Mouse (Mus musculus): ENCODE measurements around the gene BC028528. TPM values are rescaled to one million over a fixed set of nuclear protein-coding genes. Genes with fewer than 3 reads are reported as not detected.

BC028528 gene
- polyA plus RNA-seq, 1 experiment from 2014 or later = 18.5 TPM

DNA sequence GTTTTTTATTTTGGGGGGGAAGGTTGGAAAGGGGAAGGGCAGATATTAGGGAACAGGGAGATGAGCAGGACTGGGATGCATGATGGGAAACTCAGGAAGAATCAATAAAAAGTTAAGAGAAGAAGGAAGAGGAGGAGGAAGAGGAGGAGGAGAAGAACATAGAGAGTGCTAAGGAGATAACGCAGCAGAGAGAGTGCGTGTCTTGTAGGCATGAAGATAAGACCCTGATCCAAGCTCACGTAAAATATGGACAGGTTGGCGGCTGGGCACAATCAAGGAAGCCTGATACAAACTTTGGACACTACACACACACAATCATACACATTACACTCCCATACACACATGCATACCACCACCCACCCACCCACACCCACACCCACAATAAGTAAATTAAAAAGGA lies 22.9 kb upstream of the BC028528 start:
- WGBS = 98% methylated on average over 4 of the region's 4 CpGs
- Histone ChIP-seq H3K27me3 (ENCODE audit: control insufficient read depth, insufficient read depth, low read depth, low read length) (no peaks in the 10 kb centered on the region), H3K4me2 (ENCODE audit: low read length) (no peak overlapping the region), H3K36me3 (ENCODE audit: control insufficient read depth, insufficient read depth, low read length) (no peaks in the 10 kb centered on the region), H3K4me3 (ENCODE audit: low read depth, low read length) (no peak overlapping the region), H3K4me1 (ENCODE audit: control insufficient read depth, insufficient read depth, low read length) (no peaks in the 10 kb centered on the region), H3K9me3 (replicated peaks; ENCODE audit: control insufficient read depth, low read length, poor library complexity, severe bottlenecking) (no peaks in the 10 kb centered on the region), H3K9ac (ENCODE audit: low read depth, low read length) (no peak overlapping the region), H3K27ac (ENCODE audit: low read length) (no peak overlapping the region)
- ATAC-seq = no peak

DNA sequence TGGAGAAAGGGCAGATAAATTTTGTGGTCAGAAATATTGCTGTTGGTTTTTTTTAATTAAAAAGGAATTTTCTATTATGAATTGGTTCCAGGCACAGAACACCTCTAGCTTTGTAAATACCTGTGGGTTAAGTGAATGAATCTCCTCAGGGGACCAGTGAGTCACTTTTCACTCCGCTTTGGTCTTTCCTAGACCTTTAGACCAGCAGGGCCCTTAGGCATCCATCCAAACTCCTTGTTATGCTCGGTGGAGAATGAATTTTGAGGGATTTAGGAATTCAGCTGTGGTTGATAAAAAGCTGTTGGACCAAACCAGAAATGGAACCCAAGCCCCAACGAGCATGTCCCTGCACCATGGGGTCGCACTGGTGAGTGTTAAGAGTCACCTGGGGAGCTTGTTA lies 15.8 kb upstream of the BC028528 start:
- no peak overlapping the region for H3K4me3 ChIP-seq (ENCODE audit: low read depth, low read length)
- no peak overlapping the region for H3K27ac ChIP-seq (ENCODE audit: low read length)
- peaks cover 9% of the 10 kb centered on the region; the same call in 1 of the 2 replicates for H3K27me3 ChIP-seq (ENCODE audit: control insufficient read depth, insufficient read depth, low read depth, low read length)
- H3K4me1 ChIP-seq (ENCODE audit: control insufficient read depth, insufficient read depth, low read length) = peaks cover 17% of the 10 kb centered on the region
- H3K4me2 ChIP-seq (ENCODE audit: low read length) = no peak overlapping the region
- no peak for ATAC-seq
- H3K9ac ChIP-seq (ENCODE audit: low read depth, low read length) = no peak overlapping the region
- no peaks in the 10 kb centered on the region for H3K36me3 ChIP-seq (ENCODE audit: control insufficient read depth, insufficient read depth, low read length)
- no peaks in the 10 kb centered on the region for H3K9me3 ChIP-seq (replicated peaks; ENCODE audit: control insufficient read depth, low read length, poor library complexity, severe bottlenecking)
- 43% methylated on average over 4 of the region's 4 CpGs for WGBS

DNA sequence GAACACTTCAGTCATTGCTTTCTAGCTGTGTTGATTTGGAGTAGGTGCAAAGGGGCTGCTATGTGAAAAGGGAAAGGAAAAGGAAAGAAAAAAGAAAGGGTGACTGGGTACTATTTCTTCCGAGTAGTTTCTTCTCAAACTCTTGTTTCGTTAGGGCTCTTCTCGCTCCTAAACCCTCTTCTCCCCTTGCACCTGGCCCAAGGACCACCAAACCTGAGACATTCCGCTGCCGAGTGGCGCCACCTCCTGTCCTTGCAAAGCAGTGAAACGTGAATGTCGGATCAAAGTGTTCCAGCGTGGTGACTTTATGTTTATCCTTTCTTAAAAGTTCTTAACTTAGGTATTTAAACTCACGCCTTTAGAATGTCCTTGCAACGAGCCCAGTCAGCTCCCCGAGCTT lies 15.1 kb upstream of the BC028528 start:
- H3K27ac ChIP-seq (ENCODE audit: low read length) = no peak overlapping the region
- H3K9ac ChIP-seq (ENCODE audit: low read depth, low read length) = no peak overlapping the region
- no peaks in the 10 kb centered on the region for H3K36me3 ChIP-seq (ENCODE audit: control insufficient read depth, insufficient read depth, low read length)
- peaks cover 9% of the 10 kb centered on the region; the same call in 1 of the 2 replicates for H3K27me3 ChIP-seq (ENCODE audit: control insufficient read depth, insufficient read depth, low read depth, low read length)
- under 1% methylated on average over 12 of the region's 12 CpGs for WGBS
- H3K4me2 ChIP-seq (ENCODE audit: low read length) = peak overlapping the region; percentile 64
- peaks cover 17% of the 10 kb centered on the region for H3K4me1 ChIP-seq (ENCODE audit: control insufficient read depth, insufficient read depth, low read length)
- no peak overlapping the region for H3K4me3 ChIP-seq (ENCODE audit: low read depth, low read length)
- ATAC-seq = no peak
- no peaks in the 10 kb centered on the region for H3K9me3 ChIP-seq (replicated peaks; ENCODE audit: control insufficient read depth, low read length, poor library complexity, severe bottlenecking)

DNA sequence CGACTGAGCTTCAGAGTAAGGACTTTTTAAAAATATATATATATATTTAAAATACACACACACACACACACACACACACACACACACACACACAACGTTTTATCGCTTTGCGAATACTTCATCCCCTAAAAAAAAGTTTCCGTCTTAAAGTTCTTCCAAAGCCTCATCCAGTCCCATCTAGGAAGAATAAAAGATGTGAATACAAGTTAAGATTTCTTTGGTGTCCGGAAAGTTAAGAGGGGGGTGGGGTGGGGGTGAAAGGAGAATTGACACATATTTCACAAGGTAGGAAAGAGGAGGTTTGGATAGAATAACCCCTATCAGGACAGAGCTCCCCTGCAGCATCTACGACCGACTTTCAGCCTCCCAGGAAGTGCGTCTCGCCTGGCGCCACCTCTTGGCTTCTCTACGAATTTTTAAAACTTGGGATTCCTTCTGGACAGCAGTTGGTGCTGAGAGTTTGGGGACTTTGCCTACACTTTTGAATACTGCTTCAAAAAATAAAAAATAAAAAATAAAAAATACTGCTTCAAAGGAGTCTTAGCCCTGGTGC lies 14.2 kb upstream of the BC028528 start:
- Histone ChIP-seq H3K4me2 (ENCODE audit: low read length) (peak overlapping the region; percentile 64), H3K4me1 (ENCODE audit: control insufficient read depth, insufficient read depth, low read length) (peaks cover 17% of the 10 kb centered on the region), H3K9ac (ENCODE audit: low read depth, low read length) (no peak overlapping the region), H3K27ac (ENCODE audit: low read length) (no peak overlapping the region), H3K4me3 (ENCODE audit: low read depth, low read length) (no peak overlapping the region), H3K36me3 (ENCODE audit: control insufficient read depth, insufficient read depth, low read length) (no peaks in the 10 kb centered on the region), H3K9me3 (replicated peaks; ENCODE audit: control insufficient read depth, low read length, poor library complexity, severe bottlenecking) (no peaks in the 10 kb centered on the region), H3K27me3 (ENCODE audit: control insufficient read depth, insufficient read depth, low read depth, low read length) (peaks cover 9% of the 10 kb centered on the region; the same call in 1 of the 2 replicates)
- 1% methylated on average over 12 of the region's 12 CpGs for WGBS
- no peak for ATAC-seq

DNA sequence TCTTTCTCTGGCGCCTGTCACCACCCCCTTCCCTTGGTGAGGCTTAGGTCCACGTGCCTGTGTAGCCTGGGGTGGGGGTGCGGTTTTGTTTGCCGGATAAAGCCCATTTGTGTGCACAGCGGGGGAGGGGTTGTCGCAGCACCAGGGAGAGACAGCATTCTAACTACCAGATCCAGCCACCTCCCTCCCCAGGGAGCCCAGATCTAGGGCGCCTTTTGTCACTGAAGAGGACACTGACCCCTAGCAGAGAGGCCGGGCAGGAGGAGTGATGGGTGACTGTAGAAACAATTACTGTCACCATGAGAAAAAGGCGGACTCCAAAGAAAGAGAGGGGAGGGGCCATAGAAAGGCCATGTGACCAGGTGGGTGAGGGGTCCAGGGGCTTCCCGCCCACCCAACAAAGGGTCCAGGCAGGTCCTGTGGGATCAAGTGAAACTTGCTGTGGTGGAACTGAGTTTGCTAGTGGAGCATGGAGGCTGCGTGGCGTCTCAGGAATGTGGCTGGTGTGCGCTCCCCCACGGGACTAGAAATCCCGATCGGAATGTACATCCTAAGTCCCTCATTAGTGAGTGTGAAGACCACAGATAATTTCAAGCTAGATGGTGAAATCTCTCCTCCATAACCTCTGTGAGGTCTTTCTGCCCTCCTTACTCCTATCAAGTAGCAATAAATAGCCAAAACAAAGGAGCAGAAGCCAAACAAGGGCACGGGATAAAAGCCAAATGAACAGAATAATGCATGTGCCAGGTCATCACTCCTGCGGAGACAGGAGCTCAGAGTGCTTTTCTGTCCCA lies 13.5 kb upstream of the BC028528 start:
- Histone ChIP-seq H3K4me1 (ENCODE audit: control insufficient read depth, insufficient read depth, low read length) (peaks cover 17% of the 10 kb centered on the region), H3K4me3 (ENCODE audit: low read depth, low read length) (peak overlapping the region; percentile 31), H3K27me3 (ENCODE audit: control insufficient read depth, insufficient read depth, low read depth, low read length) (peaks cover 9% of the 10 kb centered on the region; the same call in 1 of the 2 replicates), H3K27ac (ENCODE audit: low read length) (no peak overlapping the region), H3K9me3 (replicated peaks; ENCODE audit: control insufficient read depth, low read length, poor library complexity, severe bottlenecking) (no peaks in the 10 kb centered on the region), H3K9ac (ENCODE audit: low read depth, low read length) (peak overlapping the region; percentile 44), H3K4me2 (ENCODE audit: low read length) (peak overlapping the region; percentile 64), H3K36me3 (ENCODE audit: control insufficient read depth, insufficient read depth, low read length) (no peaks in the 10 kb centered on the region)
- WGBS = under 1% methylated on average over 18 of the region's 18 CpGs
- ATAC-seq = peak; percentile 30; the same call in 1 of the 2 replicates

DNA sequence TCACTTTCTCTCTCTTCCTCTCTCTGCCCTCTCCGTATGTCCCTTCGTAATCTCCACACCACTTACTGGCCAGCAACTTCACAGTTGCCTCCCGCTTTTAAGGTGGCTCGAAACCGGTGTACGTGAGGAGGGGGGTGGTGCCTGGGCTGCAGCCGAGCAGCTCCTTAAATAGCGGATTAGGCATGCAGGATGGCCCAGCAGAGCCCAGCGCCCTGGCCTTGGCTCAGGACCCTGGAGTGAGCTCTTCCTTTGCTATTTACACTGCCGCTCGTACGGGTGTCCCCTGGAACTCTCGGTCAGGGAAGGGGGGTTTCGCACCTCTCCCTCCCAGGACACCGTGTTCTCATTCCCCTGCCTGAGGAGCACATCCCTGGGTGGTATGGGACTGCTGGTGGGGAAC lies 12.8 kb upstream of the BC028528 start, which contains the start of gene Car14:
Gene Car14, minus strand, starts transcription at position 124 of the 400 bp plus-strand sequence.
- Histone ChIP-seq H3K36me3 (ENCODE audit: control insufficient read depth, insufficient read depth, low read length) (no peaks in the 10 kb centered on the region), H3K9ac (ENCODE audit: low read depth, low read length) (peak within 1 kb of the TSS; percentile 44), H3K27me3 (ENCODE audit: control insufficient read depth, insufficient read depth, low read depth, low read length) (peaks cover 9% of the 10 kb centered on the region; the same call in 1 of the 2 replicates), H3K27ac (ENCODE audit: low read length) (no peak within 1 kb of the TSS), H3K9me3 (replicated peaks; ENCODE audit: control insufficient read depth, low read length, poor library complexity, severe bottlenecking) (no peaks in the 10 kb centered on the region), H3K4me3 (ENCODE audit: low read depth, low read length) (peak within 1 kb of the TSS; percentile 31), H3K4me1 (ENCODE audit: control insufficient read depth, insufficient read depth, low read length) (peaks cover 17% of the 10 kb centered on the region), H3K4me2 (ENCODE audit: low read length) (peak within 1 kb of the TSS; percentile 64)
- no peak for ATAC-seq
- under 1% methylated on average over 15 of the region's 15 CpGs for WGBS

DNA sequence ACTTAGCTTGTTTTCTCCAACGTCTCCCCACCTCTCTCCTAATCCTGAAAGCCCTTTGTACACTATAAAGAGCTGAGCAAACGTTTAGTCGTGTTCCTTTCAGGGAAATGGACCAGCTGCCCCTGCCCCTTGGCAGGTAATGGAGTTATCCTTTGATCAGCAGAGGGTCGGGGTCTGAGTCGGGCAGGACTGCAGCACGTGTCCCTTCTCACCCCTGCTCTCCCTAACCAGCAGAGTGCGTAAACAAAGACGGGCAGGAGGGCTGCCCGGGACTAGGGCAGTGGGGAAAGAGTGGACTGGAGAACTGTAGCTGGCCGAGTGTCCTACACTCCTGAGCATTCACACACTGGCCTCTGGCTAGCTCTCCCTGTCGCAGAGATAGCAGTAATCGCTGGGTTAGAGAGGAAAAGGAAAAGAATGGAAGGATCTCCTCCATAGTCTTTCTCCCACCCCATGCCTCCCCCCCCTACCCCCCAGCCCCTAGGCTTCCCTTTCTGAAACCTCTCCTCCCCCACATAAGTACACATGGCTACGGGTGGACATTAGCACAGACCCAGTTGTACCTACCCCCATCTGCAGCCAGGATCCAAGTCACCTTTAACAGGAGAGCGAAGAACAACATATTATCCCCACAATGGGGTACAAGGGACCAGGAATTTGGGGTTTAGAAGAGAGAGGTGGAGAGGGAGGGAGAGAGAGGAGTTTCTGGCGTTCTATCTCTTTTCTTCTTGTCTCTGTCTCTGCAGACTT lies 12.1 kb upstream of the BC028528 start:
- Histone ChIP-seq H3K4me2 (ENCODE audit: low read length) (peak overlapping the region; percentile 64), H3K27me3 (ENCODE audit: control insufficient read depth, insufficient read depth, low read depth, low read length) (peaks cover 9% of the 10 kb centered on the region; the same call in 1 of the 2 replicates), H3K9ac (ENCODE audit: low read depth, low read length) (peak overlapping the region; percentile 10; the same call in 1 of the 2 replicates), H3K27ac (ENCODE audit: low read length) (no peak overlapping the region), H3K36me3 (ENCODE audit: control insufficient read depth, insufficient read depth, low read length) (no peaks in the 10 kb centered on the region), H3K4me3 (ENCODE audit: low read depth, low read length) (peak overlapping the region; percentile 6; the same call in 1 of the 2 replicates), H3K4me1 (ENCODE audit: control insufficient read depth, insufficient read depth, low read length) (peaks cover 17% of the 10 kb centered on the region), H3K9me3 (replicated peaks; ENCODE audit: control insufficient read depth, low read length, poor library complexity, severe bottlenecking) (no peaks in the 10 kb centered on the region)
- 1% methylated on average over 15 of the region's 15 CpGs for WGBS
- ATAC-seq = no peak

DNA sequence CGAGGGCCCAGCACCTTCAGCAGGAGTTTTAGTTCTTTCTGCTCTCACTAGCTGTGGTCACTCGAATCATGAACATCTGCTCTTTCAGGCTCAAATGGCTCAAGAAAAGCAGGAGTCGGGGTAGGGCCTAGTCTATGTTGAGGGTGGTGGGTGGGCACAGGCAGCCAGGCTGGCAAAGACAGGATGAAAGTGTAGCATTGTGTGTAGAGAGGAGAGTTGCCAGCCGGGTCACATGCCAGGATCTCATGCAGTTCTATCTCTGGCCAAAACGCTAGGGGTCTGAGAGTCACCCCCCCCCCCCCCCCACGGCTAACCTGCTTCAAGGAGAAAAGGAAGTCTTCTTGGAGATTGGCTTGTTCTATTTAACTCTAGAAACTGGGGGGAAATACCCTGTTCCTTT lies 10.8 kb upstream of the BC028528 start:
- Histone ChIP-seq H3K9me3 (replicated peaks; ENCODE audit: control insufficient read depth, low read length, poor library complexity, severe bottlenecking) (no peaks in the 10 kb centered on the region), H3K4me1 (ENCODE audit: control insufficient read depth, insufficient read depth, low read length) (peaks cover 17% of the 10 kb centered on the region), H3K27me3 (ENCODE audit: control insufficient read depth, insufficient read depth, low read depth, low read length) (peaks cover 9% of the 10 kb centered on the region; the same call in 1 of the 2 replicates), H3K4me3 (ENCODE audit: low read depth, low read length) (no peak overlapping the region), H3K36me3 (ENCODE audit: control insufficient read depth, insufficient read depth, low read length) (no peaks in the 10 kb centered on the region), H3K4me2 (ENCODE audit: low read length) (no peak overlapping the region), H3K9ac (ENCODE audit: low read depth, low read length) (no peak overlapping the region), H3K27ac (ENCODE audit: low read length) (no peak overlapping the region)
- WGBS = 34% methylated on average over 5 of the region's 6 CpGs
- no peak for ATAC-seq

DNA sequence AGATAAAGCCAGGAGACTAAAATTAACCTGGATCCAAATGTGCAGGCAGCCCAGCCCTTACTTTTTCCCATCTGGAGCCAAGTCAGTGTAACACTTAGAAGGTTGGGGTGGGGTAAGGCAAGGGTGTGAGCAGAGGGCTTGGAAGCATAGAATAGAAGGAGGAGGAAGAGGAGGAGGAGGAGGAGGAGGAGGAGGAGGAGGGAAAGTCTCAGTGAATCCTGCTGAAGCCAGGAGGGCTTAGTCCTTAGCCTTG lies 10.5 kb upstream of the BC028528 start:
- Histone ChIP-seq H3K27ac (ENCODE audit: low read length) (no peak overlapping the region), H3K4me2 (ENCODE audit: low read length) (no peak overlapping the region), H3K27me3 (ENCODE audit: control insufficient read depth, insufficient read depth, low read depth, low read length) (peaks cover 9% of the 10 kb centered on the region; the same call in 1 of the 2 replicates), H3K4me3 (ENCODE audit: low read depth, low read length) (no peak overlapping the region), H3K9ac (ENCODE audit: low read depth, low read length) (no peak overlapping the region), H3K36me3 (ENCODE audit: control insufficient read depth, insufficient read depth, low read length) (no peaks in the 10 kb centered on the region; the same call in 1 of the 2 replicates), H3K9me3 (replicated peaks; ENCODE audit: control insufficient read depth, low read length, poor library complexity, severe bottlenecking) (no peaks in the 10 kb centered on the region), H3K4me1 (ENCODE audit: control insufficient read depth, insufficient read depth, low read length) (peaks cover 17% of the 10 kb centered on the region)
- ATAC-seq = no peak

All from midbrain, embryonic 16.5 days (tissue).